Mouse (Mus musculus) right cerebral cortex, postnatal 36 days (tissue): ENCODE results near the gene March1.
"Not testable (repeated sequence)": the region's sequence is repeated elsewhere in the genome, so short reads cannot be mapped to it uniquely, and the experiment has no call there.

Experiments
- DNase-seq, 2 experiments: peaks; one replicate each; pipeline ENCODE4 v3.0.0; 2022; ENCODE audit warnings: low spot score in 2 of 2, mixed read lengths in 1 of 2

Gene March1

GRCm38 (mm10) chr8:66317824-66318223 lies 700.1 kb downstream of the March1 start:
- DNase-seq, result no peak

- no peak for DNase-seq
Observed at GRCm38 (mm10) chr8:66323045-66323807, 705.5 kb downstream of the March1 start.

GRCm38 (mm10) chr8:66326396-66326795 lies 708.7 kb downstream of the March1 start:
- DNase-seq, result no peak

GRCm38 (mm10) chr8:66332206-66332605 lies 714.5 kb downstream of the March1 start:
- no peak for DNase-seq

GRCm38 (mm10) chr8:66334265-66334664 lies 716.6 kb downstream of the March1 start:
- no peak for DNase-seq

- DNase-seq, result no peak
Observed at GRCm38 (mm10) chr8:66339551-66339950, 721.9 kb downstream of the March1 start.

- no peak for DNase-seq
Observed at GRCm38 (mm10) chr8:66342928-66343327, 725.2 kb downstream of the March1 start.

- DNase-seq, result no peak
Observed at GRCm38 (mm10) chr8:66362882-66363801, 745.4 kb downstream of the March1 start.

- no peak for DNase-seq
Observed at GRCm38 (mm10) chr8:66383694-66384373, 766.1 kb downstream of the March1 start.

- no peak for DNase-seq
Observed at GRCm38 (mm10) chr8:66386008-66386407, 768.3 kb downstream of the March1 start.

- no peak for DNase-seq
Observed at GRCm38 (mm10) chr8:66388693-66389092, 771.0 kb downstream of the March1 start.

- DNase-seq, result no peak
Observed at GRCm38 (mm10) chr8:66391554-66391953, 773.9 kb downstream of the March1 start.

GRCm38 (mm10) chr8:66392900-66393299 lies 775.2 kb downstream of the March1 start:
- no peak for DNase-seq

- DNase-seq, result no peak
Observed at GRCm38 (mm10) chr8:66394148-66394547, 776.4 kb downstream of the March1 start.

- no peak for DNase-seq
Observed at GRCm38 (mm10) chr8:66397811-66398210, 780.1 kb downstream of the March1 start.

- DNase-seq, result no peak
Observed at GRCm38 (mm10) chr8:66400050-66400449, 782.4 kb downstream of the March1 start.

- no peak for DNase-seq
Observed at GRCm38 (mm10) chr8:66404711-66405414, 787.2 kb downstream of the March1 start.

GRCm38 (mm10) chr8:66405796-66406195 lies 788.1 kb downstream of the March1 start:
- DNase-seq, result not testable (repeated sequence)

GRCm38 (mm10) chr8:66406596-66407361 lies 789.1 kb downstream of the March1 start:
- no peak for DNase-seq

GRCm38 (mm10) chr8:66410080-66410615 lies 792.4 kb downstream of the March1 start:
- no peak for DNase-seq
